10 mouse cellular contexts compared by ENCODE assay signal in genomic region chr16:30309395-30310170, GRCm38 (mm10). TPM values are rescaled to one million over a fixed set of nuclear protein-coding genes. Genes with fewer than 3 reads are reported as not detected.
DNase-seq lines count a peak whose midpoint lies in the region; ATAC-seq and TF ChIP-seq lines count a peak whose summit lies in the region.
"Had no signal": no experiment of that assay in that cellular context is flagged by ENCODE, and none has a peak within 500 bp of the region (broad histone marks: within the 10 kb centered on the region; RNA-seq: fewer than 3 reads in every experiment).

No protein-coding gene starts in this region.

- H3K36me3 ChIP-seq in heart, embryonic 14.5 days (ENCODE audit: control insufficient read depth, insufficient read depth, low read length) = peaks cover under 1% of the 10 kb centered on the region; the same call in 1 of the 2 replicates
- no peaks in the 10 kb centered on the region for H3K36me3 ChIP-seq in midbrain, postnatal 0 days (ENCODE audit: insufficient read depth, low read length)

- no peak for ATAC-seq in cerebellum, adult (ENCODE audit: insufficient number of reproducible peaks, low FRiP score, low TSS enrichment)
- no peak for ATAC-seq in heart, embryonic 14.5 days (ENCODE audit: insufficient number of reproducible peaks, insufficient read depth, low FRiP score, low read depth)
- peak; percentile 36; the same call in 1 of the 2 replicates for ATAC-seq in midbrain, postnatal 0 days (ENCODE audit: low FRiP score)

- peaks cover 70% of the 10 kb centered on the region for H3K27me3 ChIP-seq in heart, embryonic 14.5 days (ENCODE audit: control insufficient read depth, insufficient read depth, low read length)
- H3K27me3 ChIP-seq in midbrain, postnatal 0 days (ENCODE audit: insufficient read depth, low read length) = peaks cover 32% of the 10 kb centered on the region
- H3K27me3 ChIP-seq: CH12.LX had no signal

- WGBS in heart, embryonic 14.5 days = 5% methylated on average over 34 of the region's 34 CpGs
- WGBS in midbrain, postnatal 0 days = 3% methylated on average over 34 of the region's 34 CpGs

- no peak for TF ChIP-seq CTCF in midbrain, postnatal 0 days (IDR thresholded peaks at IDR 0.05)

- peak overlapping the region; percentile 56 to 67 for H3K4me3 ChIP-seq in heart, embryonic 14.5 days (ENCODE audit: control insufficient read depth in 1 of 2, insufficient read depth in 1 of 2, low read depth in 1 of 2, low read length in 2 of 2)
- H3K4me3 ChIP-seq in midbrain, postnatal 0 days (ENCODE audit: low read depth, low read length) = peak overlapping the region; percentile 55

- H3K4me1 ChIP-seq in heart, embryonic 14.5 days (ENCODE audit: control insufficient read depth in 2 of 2, insufficient read depth in 2 of 2, low read length in 2 of 2) = peaks cover 2 to 18% of the 10 kb centered on the region in 2 experiments; a peak in 3 of 4 replicates
- peaks cover 6% of the 10 kb centered on the region; the same call in 1 of the 2 replicates for H3K4me1 ChIP-seq in midbrain, postnatal 0 days (ENCODE audit: insufficient read depth, low read length)

- no peak overlapping the region for H3K9ac ChIP-seq in heart, embryonic 14.5 days (ENCODE audit: low read length)
- H3K9ac ChIP-seq in midbrain, postnatal 0 days (replicated peaks; ENCODE audit: low read length, poor library complexity, severe bottlenecking) = no peak overlapping the region; the same call in 1 of the 2 replicates

- H3K9me3 ChIP-seq in heart, embryonic 14.5 days (ENCODE audit: control insufficient read depth, low read length) = no peaks in the 10 kb centered on the region
- no peaks in the 10 kb centered on the region for H3K9me3 ChIP-seq in midbrain, postnatal 0 days (ENCODE audit: low read length)

- peak; percentile 12 for DNase-seq in cerebellum, adult 11 months
- peak; percentile 30 to 38 for DNase-seq in B cell, adult 2 months
- DNase-seq in cerebellum, adult 9-11 months = peak; percentile 22
- DNase-seq in layer of hippocampus, postnatal 36 days = peak; percentile 10 to 12
- peak; percentile 27 for DNase-seq in midbrain, postnatal 0 days (ENCODE audit: low spot score)
- no peak for DNase-seq in ovary, postnatal 36 days (ENCODE audit: low spot score)

- H3K4me2 ChIP-seq in heart, embryonic 14.5 days (ENCODE audit: low read length) = peak overlapping the region; percentile 100
- H3K4me2 ChIP-seq in midbrain, postnatal 0 days (ENCODE audit: low read depth, low read length, poor library complexity, severe bottlenecking) = peak overlapping the region; percentile 81

- H3K27ac ChIP-seq in heart, embryonic 14.5 days (replicated peaks in 1 of 2; ENCODE audit: control insufficient read depth in 1 of 2, insufficient read depth in 1 of 2, low read depth in 2 of 2, low read length in 2 of 2) = no peak overlapping the region
- H3K27ac ChIP-seq in midbrain, postnatal 0 days (ENCODE audit: low read depth, low read length) = no peak overlapping the region

RNA-seq across cellular contexts. Expression of gene Gp5, which starts 1.0 kb away (rescaled TPM):
- 0.50 and 0.63 TPM in 2 replicates for polyA plus RNA-seq in heart, embryonic 14.5 days (2014; fragmentation: Nextera tagmentation; extraction: Ambion mirVana)
- 1 to 10 TPM; 2.0 to 2.1 TPM for total RNA-seq in layer of hippocampus, postnatal 36 days (2021)
- 2.1 and 2.6 TPM in 2 replicates for total RNA-seq in midbrain, postnatal 0 days (2014; rRNA removed)
- polyA plus RNA-seq in midbrain, postnatal 0 days (2015; fragmentation: Nextera tagmentation; extraction: Ambion mirVana) = 0.75 and 0.78 TPM in 2 replicates

RNA-seq across cellular contexts. Expression of gene Lrrc15, which starts 26.5 kb away (rescaled TPM):
- 0.19 and 0.39 TPM in 2 replicates for polyA plus RNA-seq in heart, embryonic 14.5 days (2014; fragmentation: Nextera tagmentation; extraction: Ambion mirVana)
- under 1 TPM; 0.05 to 0.10 TPM for total RNA-seq in layer of hippocampus, postnatal 36 days (2021)
- total RNA-seq in midbrain, postnatal 0 days (2014; rRNA removed) = 0.28 and 0.60 TPM in 2 replicates
- polyA plus RNA-seq in midbrain, postnatal 0 days (2015; fragmentation: Nextera tagmentation; extraction: Ambion mirVana) = 0.11 and 0.15 TPM in 2 replicates
- total RNA-seq: CH12.LX had no signal

RNA-seq across cellular contexts. Expression of gene Cpn2, which starts 42.3 kb away (rescaled TPM):
- polyA plus RNA-seq in heart, embryonic 14.5 days (2014; fragmentation: Nextera tagmentation; extraction: Ambion mirVana) = not detected in 2 replicates
- total RNA-seq in layer of hippocampus, postnatal 36 days (2021) = not detected
- not detected in 2 replicates for total RNA-seq in midbrain, postnatal 0 days (2014; rRNA removed)
- polyA plus RNA-seq in midbrain, postnatal 0 days (2015; fragmentation: Nextera tagmentation; extraction: Ambion mirVana) = not detected in 2 replicates
- total RNA-seq: CH12.LX; layer of hippocampus, postnatal 10 days had no signal
